ENCODE assay signal across 12 mouse cellular contexts in the genomic region with DNA sequence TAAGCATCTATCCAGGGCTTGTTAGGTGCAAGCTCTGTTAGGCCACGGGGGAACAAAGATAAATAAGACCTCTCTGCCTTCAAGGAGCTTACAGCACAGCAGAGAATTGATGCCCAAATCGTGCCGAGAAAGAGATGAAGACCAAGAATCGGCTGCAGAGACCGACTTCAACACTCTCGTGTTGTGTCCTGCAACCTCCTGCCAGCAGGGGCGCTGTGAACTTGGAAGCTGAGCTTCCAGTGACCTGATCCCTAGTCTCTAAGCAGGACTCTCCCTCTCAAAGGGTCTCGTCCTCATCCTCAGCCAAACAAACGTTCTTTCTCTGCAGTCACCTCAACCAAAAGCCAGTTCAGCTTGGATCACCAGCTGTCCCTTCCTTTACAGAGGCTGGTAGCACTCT. TPM values are rescaled to one million over a fixed set of nuclear protein-coding genes. Genes with fewer than 3 reads are reported as not detected.
DNase-seq lines count a peak whose midpoint lies in the region; ATAC-seq and TF ChIP-seq lines count a peak whose summit lies in the region.
"Had no signal": no experiment of that assay in that cellular context is flagged by ENCODE, and none has a peak within 500 bp of the region (broad histone marks: within the 10 kb centered on the region; RNA-seq: fewer than 3 reads in every experiment).

No protein-coding gene starts in this region.

- peak; percentile 10 for TF ChIP-seq RAD21 in CH12.LX (IDR thresholded peaks at IDR 0.05; ENCODE audit: low read depth, low read length)

- TF ChIP-seq POLR2A in CH12.LX (IDR thresholded peaks at IDR 0.05; ENCODE audit: low read depth, low read length) = no peak

- no peak overlapping the region for H3K9ac ChIP-seq in liver, postnatal 0 days (replicated peaks)
- H3K9ac ChIP-seq in CH12.LX (ENCODE audit: insufficient read depth, low read depth) = no peak overlapping the region
- H3K9ac ChIP-seq: limb, embryonic 13.5 days; neural tube, embryonic 13.5 days had no signal

- H3K36me3 ChIP-seq in liver, postnatal 0 days (replicated peaks; ENCODE audit: insufficient read depth, low read length) = no peaks in the 10 kb centered on the region
- no peaks in the 10 kb centered on the region for H3K36me3 ChIP-seq in CH12.LX (replicated peaks in 1 of 2; ENCODE audit: control insufficient read depth in 1 of 2, insufficient read depth in 1 of 2, low read length in 1 of 2)
- H3K36me3 ChIP-seq: hindbrain, embryonic 10.5 days; limb, embryonic 13.5 days; neural tube, embryonic 13.5 days had no signal

- intact Hi-C loops in gastrocnemius, adult 2 months (cut with DNase I) = no loop called here

- no peak overlapping the region for H3K27ac ChIP-seq in gastrocnemius, adult 2 months
- no peak overlapping the region for H3K27ac ChIP-seq in liver, postnatal 0 days (ENCODE audit: low read depth)
- H3K27ac ChIP-seq in CH12.LX (ENCODE audit: insufficient read depth, low read depth) = no peak overlapping the region
- H3K27ac ChIP-seq: hindbrain, embryonic 10.5 days; limb, embryonic 13.5 days; neural tube, embryonic 13.5 days had no signal

- dilution Hi-C loops in CH12.LX (cut with MboI; ENCODE audit: extremely low pct_ligation_motif_present, extremely low pct_unique_long_range_greater_than_20kb, low sequenced_read_pairs) = no loop called here

- H3K79me2 ChIP-seq in CH12.LX (replicated peaks; ENCODE audit: control insufficient read depth, extremely low read depth, insufficient read depth, poor library complexity, severe bottlenecking) = no peaks in the 10 kb centered on the region

- no peak overlapping the region for H3K4me3 ChIP-seq in gastrocnemius, adult 2 months
- H3K4me3 ChIP-seq in liver, postnatal 0 days (ENCODE audit: low read depth, low read length) = no peak overlapping the region
- H3K4me3 ChIP-seq in CH12.LX (replicated peaks in 1 of 3; ENCODE audit: low read depth in 2 of 3, low read length in 2 of 3, poor library complexity in 1 of 3) = no peak overlapping the region
- H3K4me3 ChIP-seq: hindbrain, embryonic 10.5 days; limb, embryonic 13.5 days; neural tube, embryonic 13.5 days had no signal

- no peak for DNase-seq in gastrocnemius, adult 2 months
- no peak for DNase-seq in gastrocnemius, adult 18-20 months (ENCODE audit: low spot score)
- DNase-seq in liver, postnatal 0 days = no peak
- DNase-seq in liver = no peak
- no peak for DNase-seq in CH12.LX (ENCODE audit: extremely low read depth)
- DNase-seq in naive thymus-derived CD4-positive, alpha-beta T cell, adult 2 months (ENCODE audit: low read depth) = peak; percentile 6
- no peak for DNase-seq in right cerebral cortex, postnatal 4 days
- DNase-seq in urinary bladder, postnatal 4 days (ENCODE audit: low spot score in 2 of 2) = no peak
- DNase-seq: cerebellum, adult 11 months had no signal

- no peak overlapping the region for H3K4me2 ChIP-seq in liver, postnatal 0 days (ENCODE audit: low read depth, low read length)
- H3K4me2 ChIP-seq in CH12.LX (ENCODE audit: insufficient read depth, low read depth, poor library complexity, severe bottlenecking) = no peak overlapping the region
- H3K4me2 ChIP-seq: limb, embryonic 13.5 days; neural tube, embryonic 13.5 days had no signal

- TF ChIP-seq EP300 in liver, postnatal 0 days (IDR thresholded peaks at IDR 0.05; ENCODE audit: low read depth) = no peak
- no peak for TF ChIP-seq EP300 in CH12.LX (IDR thresholded peaks at IDR 0.05; ENCODE audit: low read length)

- no peak for ATAC-seq in liver, postnatal 0 days

- 63% methylated on average over 9 of the region's 9 CpGs for WGBS in liver, postnatal 0 days (ENCODE audit: insufficient replicate concordance)

- in situ Hi-C loops in CH12.LX (cut with MboI; ENCODE audit: low pct_ligation_motif_present, low pct_unique_long_range_greater_than_20kb, low sequenced_read_pairs) = no loop called here

- TF ChIP-seq CTCF in gastrocnemius, adult 2 months (IDR thresholded peaks at IDR 0.05) = peak; percentile 30; the same call in 1 of the 2 replicates
- TF ChIP-seq CTCF in liver, postnatal 0 days (IDR thresholded peaks at IDR 0.05; ENCODE audit: low read depth) = peak; percentile 46
- TF ChIP-seq CTCF in CH12.LX (conservative IDR thresholded peaks at IDR 0.05 in 1 of 2, IDR thresholded peaks at IDR 0.05 in 1 of 2; ENCODE audit: low read depth in 2 of 2, low read length in 2 of 2) = peak; percentile 28 to 55; a peak in 2 of 4 replicates

- no peaks in the 10 kb centered on the region for H3K9me3 ChIP-seq in liver, postnatal 0 days (ENCODE audit: low read length)
- peaks cover 3% of the 10 kb centered on the region for H3K9me3 ChIP-seq in CH12.LX (replicated peaks; ENCODE audit: low read length)
- H3K9me3 ChIP-seq: hindbrain, embryonic 10.5 days; limb, embryonic 13.5 days; neural tube, embryonic 13.5 days had no signal

- peaks cover 8% of the 10 kb centered on the region; the same call in 1 of the 2 replicates for H3K27me3 ChIP-seq in liver, postnatal 0 days (ENCODE audit: insufficient read depth, low read length)
- peaks cover 84% of the 10 kb centered on the region for H3K27me3 ChIP-seq in CH12.LX (replicated peaks)

- no peaks in the 10 kb centered on the region for H3K4me1 ChIP-seq in liver, postnatal 0 days (ENCODE audit: insufficient read depth)
- no peaks in the 10 kb centered on the region for H3K4me1 ChIP-seq in CH12.LX (ENCODE audit: control insufficient read depth in 1 of 2, insufficient read depth in 2 of 2)

TF ChIP-seq in CH12.LX, 34 proteins besides CTCF, POLR2A, EP300 and RAD21:
- TF ChIP-seq SMC3 (IDR thresholded peaks at IDR 0.05; ENCODE audit: low read depth, low read length) (no peak), BHLHE40 (IDR thresholded peaks at IDR 0.05; ENCODE audit: low read depth, low read length) (no peak), NRF1 (IDR thresholded peaks at IDR 0.05; ENCODE audit: low read depth, low read length) (no peak), ELF1 (IDR thresholded peaks at IDR 0.05; ENCODE audit: low read depth, low read length) (no peak), JUND (conservative IDR thresholded peaks at IDR 0.05; ENCODE audit: low read depth, low read length) (no peak), IRF4 (IDR thresholded peaks at IDR 0.05; ENCODE audit: low read depth, low read length) (no peak), USF1 (IDR thresholded peaks at IDR 0.05; ENCODE audit: low read depth, low read length) (no peak), GABPA (IDR thresholded peaks at IDR 0.05; ENCODE audit: insufficient replicate concordance, low read depth, low read length) (no peak), PAX5 (IDR thresholded peaks at IDR 0.05; ENCODE audit: low read length) (no peak), UBTF (IDR thresholded peaks at IDR 0.05; ENCODE audit: low read depth, low read length) (no peak), ZC3H11A (IDR thresholded peaks at IDR 0.05; ENCODE audit: low read depth, low read length) (no peak), ETS1 (conservative IDR thresholded peaks at IDR 0.05; ENCODE audit: low read depth, low read length) (no peak), MYC (IDR thresholded peaks at IDR 0.05; ENCODE audit: low read depth, low read length) (no peak), JUN (IDR thresholded peaks at IDR 0.05; ENCODE audit: insufficient read depth, low read depth, low read length) (no peak), POLR2AphosphoS2 (IDR thresholded peaks at IDR 0.05; ENCODE audit: low read depth, low read length) (no peak), ZKSCAN1 (IDR thresholded peaks at IDR 0.05; ENCODE audit: borderline replicate concordance, low read depth, low read length) (no peak), MAX (IDR thresholded peaks at IDR 0.05; ENCODE audit: low read length) (no peak), CHD2 (IDR thresholded peaks at IDR 0.05; ENCODE audit: low read length) (no peak)

RNA-seq across cellular contexts. Expression of a gene that starts 7.8 kb away (rescaled TPM):
- under 1 TPM in 1 of 2 experiments, not detected in 1; 0.17 TPM for total RNA-seq in gastrocnemius, adult 2 months (2021)
- under 1 TPM in 1 of 2 experiments, not detected in 1; 0.45 TPM for total RNA-seq in gastrocnemius, adult 18-20 months (2021)
- 0.11 and 0.21 TPM in 2 replicates for polyA plus RNA-seq in liver, postnatal 0 days (2015; fragmentation: Nextera tagmentation; extraction: Ambion mirVana)
- total RNA-seq in CH12.LX (2012; rRNA removed) (not detected in 2 replicates), CH12.LX (2014; rRNA removed) (not detected in 2 replicates)
- not detected in 2 replicates for polyA plus RNA-seq in CH12.LX (2012; ENCODE audit: insufficient read length, low read depth)
